Mouse (Mus musculus) heart, postnatal 0 days (tissue): ENCODE results near the gene Chn1.

Experiments
- CTCF ChIP-seq: IDR thresholded peaks from 2 replicates; pipeline ENCODE4 v1.5.1; 2016; ENCODE audit warnings: antibody characterized with exemption, control low read depth, low read depth
- EP300 ChIP-seq: IDR thresholded peaks from 2 replicates; pipeline ENCODE4 v1.6.1; 2016; ENCODE audit warnings: antibody characterized with exemption, low read depth

GRCm38 (mm10) chr2:73614303-73614702, 160.8 kb downstream of the Chn1 start:
- no peak for TF ChIP-seq CTCF
- TF ChIP-seq EP300: no peak
